Mouse (Mus musculus) midbrain, embryonic 15.5 days (tissue): ENCODE measurements around the gene Gm3336. TPM values are rescaled to one million over a fixed set of nuclear protein-coding genes. Genes with fewer than 3 reads are reported as not detected.
A peak's percentile ranks its signal among the peaks of the same experiment; 100 is the strongest.

ENCODE experiments used
- ATAC-seq: fragments of 200-750 bp; cut with Nextera tagmentation; replicated peaks from 2 replicates; pipeline ENCODE4 v1.8.0; 2017; ENCODE audit warnings: moderate TSS enrichment
- H3K27ac ChIP-seq: fragments of 300-500 bp; sonication (generic); 2 replicates; pipeline ENCODE4 v1.5.1; 2015; ENCODE audit warnings: mild to moderate bottlenecking, inconsistent platforms
- H3K27me3 ChIP-seq: fragments of 300-500 bp; sonication (generic); replicated peaks from 2 replicates; pipeline ENCODE4 v1.6.1; 2015; ENCODE audit warnings: inconsistent platforms
- H3K36me3 ChIP-seq: fragments of 300-500 bp; sonication (generic); replicated peaks from 2 replicates; pipeline ENCODE4 v1.6.1; 2015; ENCODE audit warnings: inconsistent platforms
- H3K4me1 ChIP-seq: fragments of 300-500 bp; sonication (generic); 2 replicates; pipeline ENCODE4 v1.6.1; 2015; ENCODE audit warnings: inconsistent platforms
- H3K4me2 ChIP-seq: fragments of 300-500 bp; sonication (generic); 2 replicates; pipeline ENCODE4 v1.6.1; 2015; ENCODE audit warnings: inconsistent platforms, mild to moderate bottlenecking, moderate library complexity
- H3K4me3 ChIP-seq: fragments of 300-500 bp; sonication (generic); 2 replicates; pipeline ENCODE4 v1.5.1; 2015; ENCODE audit warnings: mild to moderate bottlenecking, inconsistent platforms
- H3K9ac ChIP-seq: fragments of 300-500 bp; sonication (generic); 2 replicates; pipeline ENCODE4 v1.6.1; 2015; ENCODE audit warnings: mild to moderate bottlenecking, inconsistent platforms
- H3K9me3 ChIP-seq: fragments of 300-500 bp; sonication (generic); 2 replicates; pipeline ENCODE4 v1.6.1; 2016; ENCODE audit warnings: inconsistent platforms
- WGBS: fragments of 180-500 bp; shearing (Covaris S2); methylation state at CpG from one replicate; pipeline ENCODE4 v1.1.7; 2015; ENCODE audit warnings: mixed read lengths; 5-methylcytosine and 5-hydroxymethylcytosine counted together
- polyA plus RNA-seq: library from polyadenylated mRNA; unstranded; fragments of >200 nt; fragmentation: Nextera tagmentation; extraction: Ambion mirVana; gene quantifications from 2 replicates; pipeline ENCODE4 v1.2.1, GENCODE M21; 2015

The Gm3336 gene
- polyA plus RNA-seq, 1 experiment from 2014 or later = not detected

- H3K27ac ChIP-seq = no peak overlapping the region
- WGBS = 83% methylated on average over 3 of the region's 3 CpGs
- ATAC-seq = no peak
- H3K4me2 ChIP-seq = no peak overlapping the region
- H3K4me1 ChIP-seq = peaks cover 5% of the 10 kb centered on the region
- H3K4me3 ChIP-seq = no peak overlapping the region
- H3K9me3 ChIP-seq = no peaks in the 10 kb centered on the region
- no peak overlapping the region for H3K9ac ChIP-seq
- H3K36me3 ChIP-seq = peaks cover 13% of the 10 kb centered on the region; the same call in 1 of the 2 replicates
- no peaks in the 10 kb centered on the region for H3K27me3 ChIP-seq
These were observed 36.9 kb upstream of the Gm3336 start for GRCm38 (mm10) chr8:70681410-70681809.

- H3K36me3 ChIP-seq = peaks cover 13% of the 10 kb centered on the region; the same call in 1 of the 2 replicates
- no peaks in the 10 kb centered on the region for H3K9me3 ChIP-seq
- peaks cover 5% of the 10 kb centered on the region for H3K4me1 ChIP-seq
- WGBS = 8% methylated on average over 19 of the region's 19 CpGs
- H3K9ac ChIP-seq = no peak overlapping the region
- H3K27ac ChIP-seq = no peak overlapping the region
- H3K4me3 ChIP-seq = no peak overlapping the region
- no peaks in the 10 kb centered on the region for H3K27me3 ChIP-seq
- no peak for ATAC-seq
- no peak overlapping the region; the same call in 1 of the 2 replicates for H3K4me2 ChIP-seq
These were observed 36.1 kb upstream of the Gm3336 start for GRCm38 (mm10) chr8:70682193-70682592.

- H3K27me3 ChIP-seq = no peaks in the 10 kb centered on the region
- no peak overlapping the region for H3K4me2 ChIP-seq
- H3K27ac ChIP-seq = no peak overlapping the region
- H3K4me1 ChIP-seq = peaks cover 5% of the 10 kb centered on the region
- no peaks in the 10 kb centered on the region for H3K9me3 ChIP-seq
- no peak overlapping the region for H3K4me3 ChIP-seq
- H3K36me3 ChIP-seq = peaks cover 13% of the 10 kb centered on the region; the same call in 1 of the 2 replicates
- H3K9ac ChIP-seq = no peak overlapping the region
- 74% methylated on average over 3 of the region's 3 CpGs for WGBS
- ATAC-seq = no peak
These were observed 35.7 kb upstream of the Gm3336 start for GRCm38 (mm10) chr8:70682692-70683091.

- Histone ChIP-seq H3K4me2 (no peak overlapping the region), H3K9ac (0 out of 2 replicates have a peak overlapping the region, but pooled peaks have one; percentile 8), H3K27ac (peak overlapping the region; percentile 56; the same call in 1 of the 2 replicates), H3K9me3 (no peaks in the 10 kb centered on the region), H3K4me3 (no peak overlapping the region), H3K36me3 (peaks cover 2% of the 10 kb centered on the region; the same call in 1 of the 2 replicates), H3K27me3 (no peaks in the 10 kb centered on the region), H3K4me1 (peaks cover 5% of the 10 kb centered on the region)
- peak; percentile 74 for ATAC-seq
- WGBS = 41% methylated on average over 7 of the region's 7 CpGs
These were observed 34.1 kb upstream of the Gm3336 start for GRCm38 (mm10) chr8:70684291-70684690.

- no peak overlapping the region for H3K9ac ChIP-seq
- 90% methylated on average over 8 of the region's 8 CpGs for WGBS
- H3K4me2 ChIP-seq = no peak overlapping the region
- no peak for ATAC-seq
- no peaks in the 10 kb centered on the region for H3K27me3 ChIP-seq
- H3K9me3 ChIP-seq = no peaks in the 10 kb centered on the region
- H3K36me3 ChIP-seq = no peaks in the 10 kb centered on the region
- peaks cover 17% of the 10 kb centered on the region for H3K4me1 ChIP-seq
- no peak overlapping the region for H3K4me3 ChIP-seq
- no peak overlapping the region for H3K27ac ChIP-seq
These were observed 30.8 kb upstream of the Gm3336 start for GRCm38 (mm10) chr8:70687576-70687975.

GRCm38 (mm10) chr8:70688136-70688535 lies 30.2 kb upstream of the Gm3336 start:
- Histone ChIP-seq H3K4me2 (no peak overlapping the region), H3K27ac (no peak overlapping the region), H3K9ac (no peak overlapping the region), H3K9me3 (no peaks in the 10 kb centered on the region), H3K4me3 (no peak overlapping the region), H3K36me3 (no peaks in the 10 kb centered on the region), H3K4me1 (peaks cover 17% of the 10 kb centered on the region), H3K27me3 (no peaks in the 10 kb centered on the region)
- 93% methylated on average over 3 of the region's 3 CpGs for WGBS
- no peak for ATAC-seq

GRCm38 (mm10) chr8:70689892-70690390 lies 28.4 kb upstream of the Gm3336 start:
- Histone ChIP-seq H3K9ac (no peak overlapping the region), H3K27me3 (no peaks in the 10 kb centered on the region), H3K9me3 (no peaks in the 10 kb centered on the region), H3K4me1 (peaks cover 13% of the 10 kb centered on the region), H3K4me3 (no peak overlapping the region), H3K36me3 (no peaks in the 10 kb centered on the region), H3K27ac (no peak overlapping the region), H3K4me2 (no peak overlapping the region)
- WGBS = 80% methylated on average over 5 of the region's 5 CpGs
- ATAC-seq = 0 out of 2 replicates have a peak, but pooled peaks have one; percentile 14

- Histone ChIP-seq H3K4me1 (peaks cover 20% of the 10 kb centered on the region), H3K27ac (no peak overlapping the region), H3K9me3 (no peaks in the 10 kb centered on the region), H3K4me3 (peak overlapping the region; percentile 28), H3K27me3 (no peaks in the 10 kb centered on the region), H3K36me3 (no peaks in the 10 kb centered on the region), H3K9ac (0 out of 2 replicates have a peak overlapping the region, but pooled peaks have one; percentile 35), H3K4me2 (peak overlapping the region; percentile 62)
- no peak for ATAC-seq
- WGBS = 64% methylated on average over 4 of the region's 4 CpGs
These were observed 27.1 kb upstream of the Gm3336 start for GRCm38 (mm10) chr8:70691230-70691629.

- H3K36me3 ChIP-seq = no peaks in the 10 kb centered on the region
- peak overlapping the region; percentile 62 for H3K4me2 ChIP-seq
- H3K27me3 ChIP-seq = no peaks in the 10 kb centered on the region
- WGBS = 2% methylated on average over 20 of the region's 20 CpGs
- H3K9me3 ChIP-seq = no peaks in the 10 kb centered on the region
- peak overlapping the region; percentile 35; the same call in 1 of the 2 replicates for H3K9ac ChIP-seq
- peaks cover 25% of the 10 kb centered on the region for H3K4me1 ChIP-seq
- no peak overlapping the region for H3K27ac ChIP-seq
- H3K4me3 ChIP-seq = peak overlapping the region; percentile 28
- peak; percentile 32 for ATAC-seq
These were observed 26.6 kb upstream of the Gm3336 start for GRCm38 (mm10) chr8:70691727-70692231.

GRCm38 (mm10) chr8:70693636-70694035 lies 24.7 kb upstream of the Gm3336 start:
- peaks cover 38% of the 10 kb centered on the region for H3K4me1 ChIP-seq
- no peaks in the 10 kb centered on the region for H3K36me3 ChIP-seq
- no peak overlapping the region for H3K9ac ChIP-seq
- no peaks in the 10 kb centered on the region for H3K27me3 ChIP-seq
- no peak for ATAC-seq
- H3K27ac ChIP-seq = no peak overlapping the region
- H3K4me2 ChIP-seq = no peak overlapping the region
- WGBS = 81% methylated on average over 5 of the region's 5 CpGs
- H3K9me3 ChIP-seq = no peaks in the 10 kb centered on the region
- no peak overlapping the region for H3K4me3 ChIP-seq

- no peak overlapping the region for H3K4me3 ChIP-seq
- 38% methylated on average over 32 of the region's 32 CpGs for WGBS
- no peaks in the 10 kb centered on the region for H3K36me3 ChIP-seq
- H3K9me3 ChIP-seq = no peaks in the 10 kb centered on the region
- peaks cover 38% of the 10 kb centered on the region for H3K4me1 ChIP-seq
- no peaks in the 10 kb centered on the region for H3K27me3 ChIP-seq
- H3K27ac ChIP-seq = no peak overlapping the region
- no peak for ATAC-seq
- no peak overlapping the region for H3K9ac ChIP-seq
- no peak overlapping the region for H3K4me2 ChIP-seq
These were observed 22.9 kb upstream of the Gm3336 start for GRCm38 (mm10) chr8:70695318-70696018.

- peaks cover 44% of the 10 kb centered on the region for H3K4me1 ChIP-seq
- H3K9me3 ChIP-seq = no peaks in the 10 kb centered on the region
- ATAC-seq = no peak
- peak overlapping the region; percentile 55 for H3K4me2 ChIP-seq
- peak overlapping the region; percentile 99 for H3K27ac ChIP-seq
- WGBS = 6% methylated on average over 31 of the region's 31 CpGs
- peak overlapping the region; percentile 36 for H3K9ac ChIP-seq
- H3K27me3 ChIP-seq = no peaks in the 10 kb centered on the region
- H3K36me3 ChIP-seq = no peaks in the 10 kb centered on the region
- H3K4me3 ChIP-seq = peak overlapping the region; percentile 23
These were observed 22.1 kb upstream of the Gm3336 start for GRCm38 (mm10) chr8:70696019-70696885.
